Mouse (Mus musculus) myocyte (in vitro differentiated cells): ENCODE data around the gene Tex14.

ENCODE experiments used
- MYOD1 ChIP-seq, 3 experiments: IDR thresholded peaks; one replicate each; pipeline ENCODE4 v1.6.1; 2011; ENCODE audit warnings: control low read depth in 2 of 3, low read depth in 2 of 3, mild to moderate bottlenecking in 2 of 3, moderate library complexity in 1 of 3; ENCODE audit not compliant: insufficient read length in 2 of 3, control insufficient read depth in 1 of 3
- POLR2A ChIP-seq: IDR thresholded peaks from one replicate; pipeline ENCODE4 v1.6.1; 2011; ENCODE audit warnings: low read depth, mild to moderate bottlenecking, control low read depth, moderate library complexity; ENCODE audit not compliant: insufficient read length
- POLR2AphosphoS2 ChIP-seq: IDR thresholded peaks from one replicate; pipeline ENCODE4 v1.6.1; 2011; ENCODE audit warnings: low read depth, control low read depth; ENCODE audit not compliant: insufficient read length
- TCF12 ChIP-seq: IDR thresholded peaks from one replicate; pipeline ENCODE4 v1.6.1; 2011; ENCODE audit warnings: mild to moderate bottlenecking, control low read depth; ENCODE audit not compliant: poor library complexity, insufficient read depth, severe bottlenecking

DNA sequence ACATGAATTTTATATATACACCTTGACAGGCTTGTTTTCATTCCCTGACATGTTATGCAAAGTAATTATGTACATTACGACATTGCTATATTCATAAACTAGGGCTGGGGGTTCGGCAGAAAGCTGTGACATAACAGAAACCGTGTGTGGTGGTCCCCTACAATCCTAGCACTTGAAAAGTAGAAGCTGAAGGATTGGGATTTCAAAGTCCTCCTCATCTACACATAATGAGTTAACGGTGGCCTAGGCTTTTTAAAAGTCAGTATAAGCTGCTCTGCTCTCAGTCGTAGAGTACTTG is 58.3 kb downstream of the Tex14 start:
- no peak for TF ChIP-seq POLR2A
- no peak for TF ChIP-seq TCF12
- TF ChIP-seq MYOD1 (IDR thresholded peaks at IDR 0.05; ENCODE audit: control insufficient read depth in 1 of 3, insufficient read length in 2 of 3, low read depth in 2 of 3): no peak
- TF ChIP-seq POLR2AphosphoS2: no peak
